ENCODE assay signal across 12 mouse cellular contexts in the genomic region with DNA sequence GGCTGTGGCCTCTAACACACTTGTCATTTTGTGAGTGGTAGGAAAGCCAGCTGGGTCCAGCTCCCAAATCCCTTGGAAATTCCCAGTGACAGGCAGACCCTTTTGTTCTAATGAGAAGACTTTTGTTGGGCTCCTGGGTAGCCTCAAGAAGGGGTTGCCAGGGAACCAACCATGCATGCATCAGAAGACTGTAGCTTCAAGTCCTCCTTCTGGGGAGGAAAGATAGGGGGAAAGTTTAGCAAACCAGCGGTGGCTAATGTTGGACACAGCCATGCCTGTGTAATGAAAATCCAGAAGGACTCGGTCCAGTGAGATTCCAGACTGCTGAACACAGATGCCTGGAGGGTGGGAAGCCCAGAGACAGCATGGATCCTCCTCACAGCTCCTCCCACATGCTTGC.
DNase-seq lines count a peak whose midpoint lies in the region; ATAC-seq and TF ChIP-seq lines count a peak whose summit lies in the region.
"Had no signal": no experiment of that assay in that cellular context is flagged by ENCODE, and none has a peak within 500 bp of the region (broad histone marks: within the 10 kb centered on the region; RNA-seq: fewer than 3 reads in every experiment).

No protein-coding gene starts in this region.

- DNase-seq in left cerebral cortex, postnatal 4 days = peak; percentile 28
- DNase-seq in left cerebral cortex, postnatal 10 days (ENCODE audit: extremely low spot score in 1 of 2, low spot score in 2 of 2) = no peak
- DNase-seq in midbrain, postnatal 0 days (ENCODE audit: low spot score) = peak; percentile 70
- no peak for DNase-seq in T-cell, adult 2 months (ENCODE audit: low spot score)
- no peak for DNase-seq in kidney, adult 18-20 months
- DNase-seq: lung, adult 18-20 months had no signal

- no peak for TF ChIP-seq CTCF in midbrain, postnatal 0 days (IDR thresholded peaks at IDR 0.05)

- H3K27ac ChIP-seq in embryonic facial prominence, embryonic 12.5 days = 0 out of 2 replicates have a peak overlapping the region, but pooled peaks have one; percentile 3
- peak overlapping the region; percentile 71; the same call in 1 of the 2 replicates for H3K27ac ChIP-seq in hindbrain, embryonic 13.5 days
- no peak overlapping the region for H3K27ac ChIP-seq in midbrain, postnatal 0 days (ENCODE audit: low read depth, low read length)
- H3K27ac ChIP-seq: heart, embryonic 15.5 days; stomach, embryonic 15.5 days had no signal

- H3K4me2 ChIP-seq in embryonic facial prominence, embryonic 12.5 days (replicated peaks) = no peak overlapping the region
- no peak overlapping the region for H3K4me2 ChIP-seq in hindbrain, embryonic 13.5 days
- H3K4me2 ChIP-seq in midbrain, postnatal 0 days (ENCODE audit: low read depth, low read length, poor library complexity, severe bottlenecking) = no peak overlapping the region
- H3K4me2 ChIP-seq: heart, embryonic 15.5 days; stomach, embryonic 15.5 days had no signal

- H3K9ac ChIP-seq in embryonic facial prominence, embryonic 12.5 days = no peak overlapping the region
- H3K9ac ChIP-seq in hindbrain, embryonic 13.5 days = no peak overlapping the region
- H3K9ac ChIP-seq in midbrain, postnatal 0 days (replicated peaks; ENCODE audit: low read length, poor library complexity, severe bottlenecking) = no peak overlapping the region
- H3K9ac ChIP-seq: heart, embryonic 15.5 days; stomach, embryonic 15.5 days had no signal

- intact Hi-C loops in left cerebral cortex, postnatal 4 days (cut with DNase I) = no loop called here
- intact Hi-C loops in left cerebral cortex, postnatal 10 days (cut with DNase I) = no loop called here

- H3K9me3 ChIP-seq in embryonic facial prominence, embryonic 12.5 days = no peaks in the 10 kb centered on the region
- H3K9me3 ChIP-seq in hindbrain, embryonic 13.5 days = no peaks in the 10 kb centered on the region
- no peaks in the 10 kb centered on the region for H3K9me3 ChIP-seq in midbrain, postnatal 0 days (ENCODE audit: low read length)
- H3K9me3 ChIP-seq: heart, embryonic 15.5 days; stomach, embryonic 15.5 days had no signal

- ATAC-seq in embryonic facial prominence, embryonic 12.5 days (ENCODE audit: insufficient number of reproducible peaks, insufficient read depth, low FRiP score, low TSS enrichment) = no peak
- peak; percentile 57; the same call in 1 of the 2 replicates for ATAC-seq in hindbrain, embryonic 13.5 days (ENCODE audit: low FRiP score)
- no peak for ATAC-seq in midbrain, postnatal 0 days (ENCODE audit: low FRiP score)
- ATAC-seq: CD4-positive, CD25-positive, alpha-beta regulatory T cell, adult 4 months; intestine, embryonic 16.5 days had no signal

- no peaks in the 10 kb centered on the region for H3K36me3 ChIP-seq in embryonic facial prominence, embryonic 12.5 days
- H3K36me3 ChIP-seq in hindbrain, embryonic 13.5 days = no peaks in the 10 kb centered on the region
- H3K36me3 ChIP-seq in midbrain, postnatal 0 days (ENCODE audit: insufficient read depth, low read length) = no peaks in the 10 kb centered on the region
- H3K36me3 ChIP-seq: heart, embryonic 15.5 days; stomach, embryonic 15.5 days had no signal

- H3K4me3 ChIP-seq in embryonic facial prominence, embryonic 12.5 days = no peak overlapping the region
- no peak overlapping the region for H3K4me3 ChIP-seq in hindbrain, embryonic 13.5 days
- no peak overlapping the region for H3K4me3 ChIP-seq in midbrain, postnatal 0 days (ENCODE audit: low read depth, low read length)
- H3K4me3 ChIP-seq: heart, embryonic 15.5 days; stomach, embryonic 15.5 days had no signal

- WGBS in embryonic facial prominence, embryonic 12.5 days = 30% methylated on average over 2 of the region's 2 CpGs
- WGBS in hindbrain, embryonic 13.5 days = 6% methylated on average over 2 of the region's 2 CpGs
- 9% methylated on average over 2 of the region's 2 CpGs for WGBS in midbrain, postnatal 0 days

- H3K4me1 ChIP-seq in embryonic facial prominence, embryonic 12.5 days = no peaks in the 10 kb centered on the region
- peaks cover 22% of the 10 kb centered on the region for H3K4me1 ChIP-seq in hindbrain, embryonic 13.5 days (replicated peaks)
- H3K4me1 ChIP-seq in midbrain, postnatal 0 days (ENCODE audit: insufficient read depth, low read length) = no peaks in the 10 kb centered on the region
- H3K4me1 ChIP-seq: heart, embryonic 15.5 days; stomach, embryonic 15.5 days had no signal

- no peaks in the 10 kb centered on the region for H3K27me3 ChIP-seq in embryonic facial prominence, embryonic 12.5 days
- no peaks in the 10 kb centered on the region for H3K27me3 ChIP-seq in hindbrain, embryonic 13.5 days
- no peaks in the 10 kb centered on the region for H3K27me3 ChIP-seq in midbrain, postnatal 0 days (ENCODE audit: insufficient read depth, low read length)
- H3K27me3 ChIP-seq: heart, embryonic 15.5 days; stomach, embryonic 15.5 days had no signal

Comparison
In these comparisons a context has a peak if more than half of its experiments do, and no peak if none do; other contexts are left out.
1. DNase-seq: peak in left cerebral cortex, postnatal 4 days (single experiment) and midbrain, postnatal 0 days (single experiment); none in left cerebral cortex, postnatal 10 days (0 of 2), T-cell, adult 2 months (single experiment) and kidney, adult 18-20 months (single experiment).